Mouse (Mus musculus): ENCODE results near the gene Cdk5r2. TPM values are rescaled to one million over a fixed set of nuclear protein-coding genes. Genes with fewer than 3 reads are reported as not detected.

Gene Cdk5r2
- total and polyA plus RNA-seq, 3 experiments: 0.04 to 0.24 TPM; not detected in 1

GRCm38 (mm10) chr1:74882828-74883227, 28.1 kb downstream of the Cdk5r2 start:
- H3K79me2 ChIP-seq (replicated peaks; ENCODE audit: control insufficient read depth, extremely low read depth, insufficient read depth, poor library complexity, severe bottlenecking): no peaks in the 10 kb centered on the region
- dilution Hi-C loops (cut with MboI; ENCODE audit: extremely low pct_ligation_motif_present, extremely low pct_unique_long_range_greater_than_20kb, low sequenced_read_pairs) (no loop called here), in situ Hi-C loops (cut with MboI; ENCODE audit: low pct_ligation_motif_present, low pct_unique_long_range_greater_than_20kb, low sequenced_read_pairs) (no loop called here)
- H3K9ac ChIP-seq (ENCODE audit: insufficient read depth, low read depth): no peak overlapping the region
- no peak overlapping the region for H3K27ac ChIP-seq (ENCODE audit: insufficient read depth, low read depth)
- H3K9me3 ChIP-seq (replicated peaks; ENCODE audit: low read length): peaks cover 26% of the 10 kb centered on the region
- no peak for TF ChIP-seq JUND (conservative IDR thresholded peaks at IDR 0.05; ENCODE audit: low read depth, low read length)
- no peak for TF ChIP-seq CHD2 (IDR thresholded peaks at IDR 0.05; ENCODE audit: low read length)
- no peak for TF ChIP-seq USF2 (conservative IDR thresholded peaks at IDR 0.05; ENCODE audit: low read depth, low read length)
- no peak for TF ChIP-seq NELFE (IDR thresholded peaks at IDR 0.05; ENCODE audit: low read depth, low read length)
- no peak for TF ChIP-seq MEF2A (IDR thresholded peaks at IDR 0.05; ENCODE audit: borderline replicate concordance, low read depth, low read length)
- no peak for TF ChIP-seq PAX5 (IDR thresholded peaks at IDR 0.05; ENCODE audit: low read length)
- no peak for DNase-seq (ENCODE audit: extremely low read depth)
- no peak overlapping the region for H3K4me2 ChIP-seq (ENCODE audit: insufficient read depth, low read depth, poor library complexity, severe bottlenecking)
- peaks cover 41% of the 10 kb centered on the region for H3K27me3 ChIP-seq (replicated peaks)
- H3K36me3 ChIP-seq (replicated peaks in 1 of 2; ENCODE audit: control insufficient read depth in 1 of 2, insufficient read depth in 1 of 2, low read length in 1 of 2): no peaks in the 10 kb centered on the region
- H3K4me1 ChIP-seq (ENCODE audit: control insufficient read depth in 1 of 2, insufficient read depth in 2 of 2): peaks cover 2 to 5% of the 10 kb centered on the region in 2 experiments; a peak in 2 of 4 replicates
- H3K4me3 ChIP-seq (replicated peaks in 1 of 3; ENCODE audit: low read depth in 2 of 3, low read length in 2 of 3, poor library complexity in 1 of 3): no peak overlapping the region

GRCm38 (mm10) chr1:74883441-74883840, 28.7 kb downstream of the Cdk5r2 start:
- no peak for TF ChIP-seq MAX (IDR thresholded peaks at IDR 0.05; ENCODE audit: low read length)
- TF ChIP-seq POLR2A (IDR thresholded peaks at IDR 0.05; ENCODE audit: low read depth, low read length): no peak
- no peak for TF ChIP-seq CHD1 (IDR thresholded peaks at IDR 0.05; ENCODE audit: low read depth, low read length)
- TF ChIP-seq CTCF (conservative IDR thresholded peaks at IDR 0.05 in 1 of 2, IDR thresholded peaks at IDR 0.05 in 1 of 2; ENCODE audit: low read depth in 2 of 2, low read length in 2 of 2): no peak
- TF ChIP-seq RCOR1 (conservative IDR thresholded peaks at IDR 0.05; ENCODE audit: low read depth, low read length): no peak
- no peak for TF ChIP-seq BHLHE40 (IDR thresholded peaks at IDR 0.05; ENCODE audit: low read depth, low read length)
- no peak for TF ChIP-seq UBTF (IDR thresholded peaks at IDR 0.05; ENCODE audit: low read depth, low read length)
- TF ChIP-seq TCF12 (IDR thresholded peaks at IDR 0.05; ENCODE audit: low read depth, low read length): no peak
- TF ChIP-seq SIN3A (IDR thresholded peaks at IDR 0.05; ENCODE audit: low read length): no peak
- no peak for TF ChIP-seq ZKSCAN1 (IDR thresholded peaks at IDR 0.05; ENCODE audit: borderline replicate concordance, low read depth, low read length)
- no peak for TF ChIP-seq MXI1 (IDR thresholded peaks at IDR 0.05; ENCODE audit: low read depth, low read length)
- Histone ChIP-seq H3K4me3 (replicated peaks in 1 of 3; ENCODE audit: low read depth in 2 of 3, low read length in 2 of 3, poor library complexity in 1 of 3) (no peak overlapping the region), H3K4me1 (ENCODE audit: control insufficient read depth in 1 of 2, insufficient read depth in 2 of 2) (peaks cover 2% of the 10 kb centered on the region in 2 experiments; a peak in 2 of 4 replicates), H3K4me2 (ENCODE audit: insufficient read depth, low read depth, poor library complexity, severe bottlenecking) (no peak overlapping the region), H3K27me3 (replicated peaks) (peaks cover 35% of the 10 kb centered on the region), H3K9me3 (replicated peaks; ENCODE audit: low read length) (peaks cover 26% of the 10 kb centered on the region), H3K9ac (ENCODE audit: insufficient read depth, low read depth) (no peak overlapping the region), H3K36me3 (replicated peaks in 1 of 2; ENCODE audit: control insufficient read depth in 1 of 2, insufficient read depth in 1 of 2, low read length in 1 of 2) (no peaks in the 10 kb centered on the region), H3K79me2 (replicated peaks; ENCODE audit: control insufficient read depth, extremely low read depth, insufficient read depth, poor library complexity, severe bottlenecking) (no peaks in the 10 kb centered on the region), H3K27ac (ENCODE audit: insufficient read depth, low read depth) (no peak overlapping the region)
- no peak for DNase-seq (ENCODE audit: extremely low read depth)
- dilution Hi-C loops (cut with MboI; ENCODE audit: extremely low pct_ligation_motif_present, extremely low pct_unique_long_range_greater_than_20kb, low sequenced_read_pairs) (no loop called here), in situ Hi-C loops (cut with MboI; ENCODE audit: low pct_ligation_motif_present, low pct_unique_long_range_greater_than_20kb, low sequenced_read_pairs) (no loop called here)
